Comparison of ENCODE assay signal across 8 mouse cellular contexts in the genomic region with DNA sequence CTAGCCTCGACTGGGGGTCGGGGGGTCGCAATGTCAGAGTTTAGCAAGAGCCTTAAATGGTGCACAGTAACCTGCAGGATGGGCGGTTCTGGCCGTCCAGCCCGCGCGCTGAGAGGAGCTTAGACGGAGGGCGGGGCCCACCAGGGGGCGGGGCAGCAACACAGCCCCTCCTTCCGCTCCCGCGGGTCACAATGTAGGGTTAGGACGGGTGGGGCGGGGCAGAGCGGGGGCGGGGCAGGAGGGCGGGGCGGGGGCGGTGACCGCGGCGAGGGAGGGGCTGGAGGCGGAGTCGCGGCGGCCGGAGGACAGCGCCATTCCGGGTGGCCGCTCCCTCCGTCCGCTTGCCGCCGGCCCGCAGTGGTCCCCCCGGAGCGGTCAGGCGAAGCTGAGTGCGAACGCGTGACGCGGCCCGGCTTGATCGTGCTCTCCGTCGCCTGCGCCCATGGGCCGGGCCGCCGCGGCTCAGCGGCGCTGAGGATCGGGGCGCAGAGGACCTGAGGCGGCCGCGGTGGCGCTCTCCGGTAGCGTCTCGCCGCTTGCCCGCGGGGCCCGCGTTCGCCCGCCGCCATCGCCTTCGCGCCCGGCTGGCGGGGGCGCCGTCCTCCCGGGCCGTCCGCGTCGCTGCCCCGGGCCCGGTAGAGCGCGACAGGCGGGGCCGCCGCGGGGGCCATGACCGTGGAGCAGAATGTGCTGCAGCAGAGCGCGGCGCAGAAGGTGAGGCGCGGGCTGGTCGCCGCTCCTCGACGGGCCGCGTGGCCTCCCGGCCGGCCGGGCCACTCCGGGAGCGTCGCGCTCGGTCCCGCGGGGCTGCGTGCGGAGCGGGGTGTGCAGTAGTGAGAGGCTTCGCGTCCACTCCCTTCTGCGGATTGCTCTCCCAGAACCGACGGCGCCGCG. TPM values are rescaled to one million over a fixed set of nuclear protein-coding genes. Genes with fewer than 3 reads are reported as not detected.
DNase-seq lines count a peak whose midpoint lies in the region; ATAC-seq and TF ChIP-seq lines count a peak whose summit lies in the region.

A gene (plus strand): TSS at position 280 of the 894 bp plus-strand sequence.

- peak; percentile 83 for ATAC-seq in cerebellum, adult (ENCODE audit: insufficient number of reproducible peaks, low FRiP score, low TSS enrichment)
- peak; percentile 94 for ATAC-seq in forebrain, embryonic 13.5 days
- ATAC-seq in heart, postnatal 0 days (ENCODE audit: insufficient read depth, low read depth), result peak; percentile 94
- peak; percentile 94 for ATAC-seq in liver, postnatal 0 days
- ATAC-seq in neural tube, embryonic 13.5 days (ENCODE audit: low read depth), result peak; percentile 94

- peaks cover 13% of the 10 kb centered on the region for H3K4me1 ChIP-seq in E14TG2a.4 (replicated peaks; ENCODE audit: low read depth, low read length)
- H3K4me1 ChIP-seq in forebrain, embryonic 13.5 days, result peaks cover 26% of the 10 kb centered on the region
- peaks cover 24% of the 10 kb centered on the region for H3K4me1 ChIP-seq in heart, postnatal 0 days (ENCODE audit: control insufficient read depth, insufficient read depth)
- peaks cover 21% of the 10 kb centered on the region for H3K4me1 ChIP-seq in liver, postnatal 0 days (ENCODE audit: insufficient read depth)
- H3K4me1 ChIP-seq in neural tube, embryonic 13.5 days (replicated peaks), result peaks cover 32% of the 10 kb centered on the region
- H3K4me1 ChIP-seq in testis, adult 2 months (ENCODE audit: control insufficient read depth, insufficient read depth, low read length), result peaks cover 2% of the 10 kb centered on the region

- peak; percentile 58; the same call in 1 of the 2 replicates for TF ChIP-seq POLR2A in testis, adult 2 months (IDR thresholded peaks at IDR 0.05; ENCODE audit: control insufficient read depth, low read depth, low read length)

- peaks cover 11% of the 10 kb centered on the region for H3K27me3 ChIP-seq in E14TG2a.4 (ENCODE audit: insufficient read depth, low read length)
- H3K27me3 ChIP-seq in forebrain, embryonic 13.5 days, result no peaks in the 10 kb centered on the region
- H3K27me3 ChIP-seq in heart, postnatal 0 days (ENCODE audit: control insufficient read depth, insufficient read depth, low read length), result no peaks in the 10 kb centered on the region
- no peaks in the 10 kb centered on the region for H3K27me3 ChIP-seq in liver, postnatal 0 days (ENCODE audit: insufficient read depth, low read length)
- H3K27me3 ChIP-seq in neural tube, embryonic 13.5 days, result no peaks in the 10 kb centered on the region
- no peaks in the 10 kb centered on the region for H3K27me3 ChIP-seq in testis, adult 2 months (ENCODE audit: control insufficient read depth, insufficient read depth, low read length)

- TF ChIP-seq EP300 in heart, postnatal 0 days (IDR thresholded peaks at IDR 0.05; ENCODE audit: low read depth), result no peak
- TF ChIP-seq EP300 in liver, postnatal 0 days (IDR thresholded peaks at IDR 0.05; ENCODE audit: low read depth), result no peak

- H3K27ac ChIP-seq in forebrain, embryonic 13.5 days, result peak within 1 kb of the TSS; percentile 74
- peak within 1 kb of the TSS; percentile 91 for H3K27ac ChIP-seq in heart, postnatal 0 days (ENCODE audit: low read depth)
- H3K27ac ChIP-seq in liver, postnatal 0 days (ENCODE audit: low read depth), result peak within 1 kb of the TSS; percentile 97
- peak within 1 kb of the TSS; percentile 88 for H3K27ac ChIP-seq in neural tube, embryonic 13.5 days (replicated peaks)
- peak within 1 kb of the TSS; percentile 92 for H3K27ac ChIP-seq in testis, adult 2 months (ENCODE audit: control insufficient read depth, insufficient read depth, low read depth, low read length)

- H3K4me2 ChIP-seq in forebrain, embryonic 13.5 days, result peak within 1 kb of the TSS; percentile 76
- peak within 1 kb of the TSS; percentile 88 for H3K4me2 ChIP-seq in heart, postnatal 0 days (ENCODE audit: low read depth, low read length)
- peak within 1 kb of the TSS; percentile 74 for H3K4me2 ChIP-seq in liver, postnatal 0 days (ENCODE audit: low read depth, low read length)
- peak within 1 kb of the TSS; percentile 67 for H3K4me2 ChIP-seq in neural tube, embryonic 13.5 days

- whole genome bisulfite sequencing in forebrain, embryonic 13.5 days, result under 1% methylated on average over 61 of the region's 126 CpGs
- under 1% methylated on average over 99 of the region's 126 CpGs for WGBS in heart, postnatal 0 days
- 5% methylated on average over 77 of the region's 126 CpGs for whole genome bisulfite sequencing in liver, postnatal 0 days (ENCODE audit: insufficient replicate concordance)
- under 1% methylated on average over 109 of the region's 126 CpGs for WGBS in neural tube, embryonic 13.5 days

- H3K4me3 ChIP-seq in E14TG2a.4 (replicated peaks; ENCODE audit: low read length), result peak within 1 kb of the TSS; percentile 85
- H3K4me3 ChIP-seq in forebrain, embryonic 13.5 days, result peak within 1 kb of the TSS; percentile 83
- H3K4me3 ChIP-seq in heart, postnatal 0 days (ENCODE audit: low read depth, low read length), result peak within 1 kb of the TSS; percentile 78
- H3K4me3 ChIP-seq in liver, postnatal 0 days (ENCODE audit: low read depth, low read length), result peak within 1 kb of the TSS; percentile 93
- H3K4me3 ChIP-seq in neural tube, embryonic 13.5 days, result peak within 1 kb of the TSS; percentile 81
- H3K4me3 ChIP-seq in testis, adult 2 months (ENCODE audit: control insufficient read depth, low read depth, low read length), result peak within 1 kb of the TSS; percentile 95

- H3K36me3 ChIP-seq in E14TG2a.4 (ENCODE audit: insufficient read depth, low read length), result no peaks in the 10 kb centered on the region
- H3K36me3 ChIP-seq in forebrain, embryonic 13.5 days (ENCODE audit: poor library complexity, severe bottlenecking), result no peaks in the 10 kb centered on the region
- no peaks in the 10 kb centered on the region for H3K36me3 ChIP-seq in heart, postnatal 0 days (replicated peaks; ENCODE audit: control insufficient read depth, insufficient read depth, low read length)
- no peaks in the 10 kb centered on the region for H3K36me3 ChIP-seq in liver, postnatal 0 days (replicated peaks; ENCODE audit: insufficient read depth, low read length)
- no peaks in the 10 kb centered on the region for H3K36me3 ChIP-seq in neural tube, embryonic 13.5 days
- H3K36me3 ChIP-seq in testis, adult 2 months (ENCODE audit: control insufficient read depth, insufficient read depth, low read length), result no peaks in the 10 kb centered on the region

- DNase-seq in heart, postnatal 0 days (ENCODE audit: low spot score), result peak; percentile 83
- peak; percentile 96 to 98 for DNase-seq in kidney, postnatal 36 days
- DNase-seq in liver, postnatal 0 days, result peak; percentile 98

- no peaks in the 10 kb centered on the region for H3K9me3 ChIP-seq in E14TG2a.4 (ENCODE audit: low read length)
- no peaks in the 10 kb centered on the region for H3K9me3 ChIP-seq in forebrain, embryonic 13.5 days (replicated peaks)
- H3K9me3 ChIP-seq in heart, postnatal 0 days (replicated peaks; ENCODE audit: control insufficient read depth, low read length), result no peaks in the 10 kb centered on the region
- no peaks in the 10 kb centered on the region for H3K9me3 ChIP-seq in liver, postnatal 0 days (ENCODE audit: low read length)
- H3K9me3 ChIP-seq in neural tube, embryonic 13.5 days, result no peaks in the 10 kb centered on the region

- H3K9ac ChIP-seq in forebrain, embryonic 13.5 days, result peak within 1 kb of the TSS; percentile 86
- H3K9ac ChIP-seq in heart, postnatal 0 days (replicated peaks; ENCODE audit: low read depth, low read length), result peak within 1 kb of the TSS; percentile 96
- H3K9ac ChIP-seq in liver, postnatal 0 days (replicated peaks), result peak within 1 kb of the TSS; percentile 93
- H3K9ac ChIP-seq in neural tube, embryonic 13.5 days, result peak within 1 kb of the TSS; percentile 91

- TF ChIP-seq CTCF in E14TG2a.4 (conservative IDR thresholded peaks at IDR 0.05; ENCODE audit: low read length), result no peak
- TF ChIP-seq CTCF in heart, postnatal 0 days (IDR thresholded peaks at IDR 0.05; ENCODE audit: low read depth), result peak; percentile 10; the same call in 1 of the 2 replicates
- peak; percentile 33 for TF ChIP-seq CTCF in liver, postnatal 0 days (IDR thresholded peaks at IDR 0.05; ENCODE audit: low read depth)
- TF ChIP-seq CTCF in testis, adult 2 months (IDR thresholded peaks at IDR 0.05; ENCODE audit: control insufficient read depth, insufficient read depth, insufficient replicate concordance, low read depth, low read length), result no peak

RNA-seq across cellular contexts. Expression of the gene that starts here (rescaled TPM):
- 11.4 and 12.2 TPM in 2 replicates for polyA plus RNA-seq in forebrain, embryonic 13.5 days (2015; fragmentation: Nextera tagmentation; extraction: Ambion mirVana)
- 33.7 and 39.1 TPM in 2 replicates for total RNA-seq in heart, postnatal 0 days (2014; rRNA removed; ENCODE audit: low replicate concordance)
- 22.4 and 25.4 TPM in 2 replicates for polyA plus RNA-seq in heart, postnatal 0 days (2015; fragmentation: Nextera tagmentation; extraction: Ambion mirVana)
- polyA plus RNA-seq in liver, postnatal 0 days (2015; fragmentation: Nextera tagmentation; extraction: Ambion mirVana), result 22.8 and 23.4 TPM in 2 replicates
- polyA plus RNA-seq in neural tube, embryonic 13.5 days (2015; fragmentation: Nextera tagmentation; extraction: Ambion mirVana), result 13.1 and 14.1 TPM in 2 replicates
- 42.1 and 44.7 TPM in 2 replicates for polyA plus RNA-seq in testis, adult 2 months (2012; rRNA removed)

Comparison
In these comparisons a context has a peak if more than half of its experiments do, and no peak if none do; other contexts are left out.
1. Peak in every context shown above with its lines: DNase-seq, ATAC-seq, H3K4me3 ChIP-seq and H3K27ac ChIP-seq.
2. CTCF ChIP-seq: peak in heart, postnatal 0 days (single experiment) and liver, postnatal 0 days (single experiment); none in E14TG2a.4 (single experiment) and testis, adult 2 months (single experiment).